27 mouse cellular contexts compared by ENCODE assay signal in genomic region chr2:156151538-156151937, GRCm38 (mm10). TPM values are rescaled to one million over a fixed set of nuclear protein-coding genes. Genes with fewer than 3 reads are reported as not detected.
DNase-seq lines count a peak whose midpoint lies in the region; ATAC-seq and TF ChIP-seq lines count a peak whose summit lies in the region.
"Had no signal": no experiment of that assay in that cellular context is flagged by ENCODE, and none has a peak within 500 bp of the region (broad histone marks: within the 10 kb centered on the region; RNA-seq: fewer than 3 reads in every experiment).

No protein-coding gene starts in this region.

- no peak overlapping the region for H3K4me2 ChIP-seq in forebrain, postnatal 0 days (ENCODE audit: low read depth)
- H3K4me2 ChIP-seq in forebrain, embryonic 11.5 days (ENCODE audit: low read depth, low read length, severe bottlenecking) = no peak overlapping the region
- no peak overlapping the region for H3K4me2 ChIP-seq in stomach, postnatal 0 days (replicated peaks; ENCODE audit: low read depth)
- H3K4me2 ChIP-seq: embryonic facial prominence, embryonic 13.5 days; forebrain, embryonic 13.5 days; heart, embryonic 11.5 days; limb, embryonic 15.5 days; lung, embryonic 15.5 days had no signal

- POLR2A ChIA-PET in Patski (lab: Charles Lee) = no interaction called here

- H3K27ac ChIP-seq in forebrain, postnatal 0 days (ENCODE audit: low read depth, low read length) = no peak overlapping the region
- H3K27ac ChIP-seq in forebrain, embryonic 11.5 days (ENCODE audit: low read depth, low read length) = no peak overlapping the region
- no peak overlapping the region for H3K27ac ChIP-seq in layer of hippocampus, adult 2 months
- no peak overlapping the region for H3K27ac ChIP-seq in stomach, postnatal 0 days (replicated peaks)
- H3K27ac ChIP-seq: embryonic facial prominence, embryonic 13.5 days; forebrain, embryonic 13.5 days; hindbrain, embryonic 10.5 days; limb, embryonic 15.5 days; liver, embryonic 14.5 days; lung, embryonic 15.5 days; macrophage had no signal

- CTCF ChIA-PET in Patski (lab: Charles Lee) = interaction anchor here (1.0 kb wide), 1 partner anchor 19 kb away, joined by 3 read pairs; no protein-coding TSS in a partner anchor

- TF ChIP-seq EP300 in stomach, postnatal 0 days (optimal IDR thresholded peaks at IDR 0.05) = no peak

- H3K9ac ChIP-seq in forebrain, postnatal 0 days = no peak overlapping the region
- H3K9ac ChIP-seq in forebrain, embryonic 11.5 days (ENCODE audit: low read length) = no peak overlapping the region
- no peak overlapping the region for H3K9ac ChIP-seq in stomach, postnatal 0 days (ENCODE audit: low read length)
- H3K9ac ChIP-seq: embryonic facial prominence, embryonic 13.5 days; forebrain, embryonic 13.5 days; limb, embryonic 15.5 days; liver, embryonic 14.5 days; lung, embryonic 15.5 days had no signal

- no peak for DNase-seq in forebrain, postnatal 0 days
- DNase-seq in forebrain, embryonic 11.5 days (ENCODE audit: low spot score) = no peak
- DNase-seq in layer of hippocampus, adult 2 months (ENCODE audit: low spot score in 2 of 2) = no peak
- no peak for DNase-seq in layer of hippocampus, postnatal 10 days (ENCODE audit: low spot score in 2 of 2)
- no peak for DNase-seq in Patski (ENCODE audit: low read depth, low spot score)
- DNase-seq in stomach, postnatal 0 days (ENCODE audit: low spot score) = no peak
- DNase-seq in T-cell, adult 2 months (ENCODE audit: low spot score) = no peak
- DNase-seq: adrenal gland, postnatal 25 days; cerebellum, adult 11-12 months; cerebellum, postnatal 14 days; embryo, embryonic 11 days; heart, postnatal 10 days; kidney, adult 9 months; kidney, postnatal 25 days; left cerebral cortex, postnatal 4 days; thymus, postnatal 14 days had no signal

- peaks cover 56% of the 10 kb centered on the region for H3K36me3 ChIP-seq in forebrain, postnatal 0 days (ENCODE audit: insufficient read depth)
- peaks cover 11% of the 10 kb centered on the region for H3K36me3 ChIP-seq in forebrain, embryonic 11.5 days (ENCODE audit: control insufficient read depth, insufficient read depth, low read length)
- H3K36me3 ChIP-seq in stomach, postnatal 0 days (ENCODE audit: control insufficient read depth, insufficient read depth, low read length) = peaks cover 18% of the 10 kb centered on the region

- no peak for ATAC-seq in forebrain, postnatal 0 days
- no peak for ATAC-seq in forebrain, embryonic 11.5 days (replicated peaks; ENCODE audit: low FRiP score)
- ATAC-seq in Patski = no peak
- ATAC-seq in stomach, postnatal 0 days (ENCODE audit: low FRiP score, low TSS enrichment) = no peak
- ATAC-seq: activated CD4-positive, CD25-positive, alpha-beta regulatory T cell, adult 4 months; forebrain, embryonic 13.5 days; midbrain, embryonic 16.5 days had no signal

- in situ Hi-C loops in Patski (cut with MboI; ENCODE audit: low pct_unique_long_range_greater_than_20kb) = no loop called here

- H3K9me3 ChIP-seq in forebrain, postnatal 0 days (ENCODE audit: low read length) = no peaks in the 10 kb centered on the region
- H3K9me3 ChIP-seq in forebrain, embryonic 11.5 days (ENCODE audit: control insufficient read depth, low read length) = no peaks in the 10 kb centered on the region
- H3K9me3 ChIP-seq in stomach, postnatal 0 days (ENCODE audit: control insufficient read depth, low read length) = no peaks in the 10 kb centered on the region
- H3K9me3 ChIP-seq: embryonic facial prominence, embryonic 13.5 days; forebrain, embryonic 13.5 days; hindbrain, embryonic 10.5 days; limb, embryonic 15.5 days; lung, embryonic 15.5 days had no signal

- H3K4me1 ChIP-seq in forebrain, postnatal 0 days (ENCODE audit: insufficient read depth) = no peaks in the 10 kb centered on the region
- no peaks in the 10 kb centered on the region for H3K4me1 ChIP-seq in forebrain, embryonic 11.5 days (replicated peaks; ENCODE audit: control insufficient read depth, insufficient read depth, low read length)
- no peaks in the 10 kb centered on the region for H3K4me1 ChIP-seq in stomach, postnatal 0 days (replicated peaks; ENCODE audit: control insufficient read depth, insufficient read depth)
- H3K4me1 ChIP-seq: embryonic facial prominence, embryonic 13.5 days; forebrain, embryonic 13.5 days; hindbrain, embryonic 10.5 days; limb, embryonic 15.5 days; lung, embryonic 15.5 days had no signal

- H3K27me3 ChIP-seq in forebrain, postnatal 0 days (ENCODE audit: insufficient read depth, low read length) = no peaks in the 10 kb centered on the region
- no peaks in the 10 kb centered on the region for H3K27me3 ChIP-seq in forebrain, embryonic 11.5 days (ENCODE audit: control insufficient read depth, insufficient read depth, low read length)
- no peaks in the 10 kb centered on the region for H3K27me3 ChIP-seq in Patski
- no peaks in the 10 kb centered on the region for H3K27me3 ChIP-seq in stomach, postnatal 0 days (ENCODE audit: control insufficient read depth, insufficient read depth, low read length)
- H3K27me3 ChIP-seq: embryonic facial prominence, embryonic 13.5 days; forebrain, embryonic 13.5 days; limb, embryonic 15.5 days; lung, embryonic 15.5 days had no signal

- H3K4me3 ChIP-seq in forebrain, postnatal 0 days (ENCODE audit: low read depth, low read length) = no peak overlapping the region
- H3K4me3 ChIP-seq in forebrain, embryonic 11.5 days (ENCODE audit: low read depth, low read length) = no peak overlapping the region
- H3K4me3 ChIP-seq in layer of hippocampus, adult 2 months = no peak overlapping the region
- no peak overlapping the region for H3K4me3 ChIP-seq in stomach, postnatal 0 days (ENCODE audit: low read depth, low read length)
- H3K4me3 ChIP-seq: embryonic facial prominence, embryonic 13.5 days; erythroblast, embryonic 14.5 days; forebrain, embryonic 13.5 days; hindbrain, embryonic 10.5 days; limb, embryonic 15.5 days; lung, embryonic 15.5 days had no signal

- peak; percentile 31; the same call in 1 of the 2 replicates for TF ChIP-seq CTCF in forebrain, postnatal 0 days (IDR thresholded peaks at IDR 0.05; ENCODE audit: low read depth)
- TF ChIP-seq CTCF in layer of hippocampus, adult 2 months (conservative IDR thresholded peaks at IDR 0.05) = peak; percentile 65
- peak; percentile 31 for TF ChIP-seq CTCF in Patski (IDR thresholded peaks at IDR 0.05)
- TF ChIP-seq CTCF in stomach, postnatal 0 days (IDR thresholded peaks at IDR 0.05; ENCODE audit: low read depth) = peak; percentile 35

RNA-seq across cellular contexts. Expression of gene Nfs1, which starts 7.6 kb away (rescaled TPM):
- 41.9 and 42.7 TPM in 2 replicates for total RNA-seq in forebrain, postnatal 0 days (2014; rRNA removed)
- polyA plus RNA-seq in forebrain, postnatal 0 days (2015; fragmentation: Nextera tagmentation; extraction: Ambion mirVana) = 41.2 and 48.6 TPM in 2 replicates
- polyA plus RNA-seq in forebrain, embryonic 11.5 days (2014; fragmentation: Nextera tagmentation; extraction: Ambion mirVana) = 37.2 and 38.3 TPM in 2 replicates
- 10 to 100 TPM; 41.6 to 45.2 TPM for total RNA-seq in layer of hippocampus, adult 2 months (2021)
- 10 to 100 TPM; 33.1 to 35.3 TPM for total RNA-seq in layer of hippocampus, postnatal 10 days (2021)
- 55.7 TPM for polyA plus RNA-seq in Patski (2021)
- 40.3 and 43.5 TPM in 2 replicates for polyA plus RNA-seq in stomach, postnatal 0 days (2015; fragmentation: Nextera tagmentation; extraction: Ambion mirVana)

RNA-seq across cellular contexts. Expression of gene Romo1, which starts 7.7 kb away (rescaled TPM):
- 91.3 and 132 TPM in 2 replicates for total RNA-seq in forebrain, postnatal 0 days (2014; rRNA removed)
- 529 and 662 TPM in 2 replicates for polyA plus RNA-seq in forebrain, postnatal 0 days (2015; fragmentation: Nextera tagmentation; extraction: Ambion mirVana)
- polyA plus RNA-seq in forebrain, embryonic 11.5 days (2014; fragmentation: Nextera tagmentation; extraction: Ambion mirVana) = 345 and 347 TPM in 2 replicates
- 100 to 1,000 TPM; 149 to 160 TPM for total RNA-seq in layer of hippocampus, adult 2 months (2021)
- total RNA-seq in layer of hippocampus, postnatal 10 days (2021) = 100 to 1,000 TPM; 230 to 245 TPM
- 217 TPM for polyA plus RNA-seq in Patski (2021)
- 378 and 415 TPM in 2 replicates for polyA plus RNA-seq in stomach, postnatal 0 days (2015; fragmentation: Nextera tagmentation; extraction: Ambion mirVana)

RNA-seq across cellular contexts. Expression of gene Gm28036, which starts 24.6 kb away (rescaled TPM):
- 14.4 and 20.5 TPM in 2 replicates for total RNA-seq in forebrain, postnatal 0 days (2014; rRNA removed)
- 8.6 and 13.0 TPM in 2 replicates for polyA plus RNA-seq in forebrain, postnatal 0 days (2015; fragmentation: Nextera tagmentation; extraction: Ambion mirVana)
- polyA plus RNA-seq in forebrain, embryonic 11.5 days (2014; fragmentation: Nextera tagmentation; extraction: Ambion mirVana) = 18.8 and 20.8 TPM in 2 replicates
- 10 to 100 TPM; 18.5 to 24.6 TPM for total RNA-seq in layer of hippocampus, adult 2 months (2021)
- total RNA-seq in layer of hippocampus, postnatal 10 days (2021) = 10 to 100 TPM; 21.7 to 24.7 TPM
- polyA plus RNA-seq in Patski (2021) = 17.4 TPM
- polyA plus RNA-seq in stomach, postnatal 0 days (2015; fragmentation: Nextera tagmentation; extraction: Ambion mirVana) = 4.3 and 5.1 TPM in 2 replicates
- polyA plus RNA-seq: erythroblast, embryonic 14.5 days had no signal

RNA-seq across cellular contexts. Expression of gene Rbm39, which starts 28.5 kb away (rescaled TPM):
- 332 and 415 TPM in 2 replicates for total RNA-seq in forebrain, postnatal 0 days (2014; rRNA removed)
- 412 and 413 TPM in 2 replicates for polyA plus RNA-seq in forebrain, postnatal 0 days (2015; fragmentation: Nextera tagmentation; extraction: Ambion mirVana)
- 630 and 681 TPM in 2 replicates for polyA plus RNA-seq in forebrain, embryonic 11.5 days (2014; fragmentation: Nextera tagmentation; extraction: Ambion mirVana)
- 100 to 1,000 TPM; 346 to 390 TPM for total RNA-seq in layer of hippocampus, adult 2 months (2021)
- 100 to 1,000 TPM; 290 to 339 TPM for total RNA-seq in layer of hippocampus, postnatal 10 days (2021)
- polyA plus RNA-seq in Patski (2021) = 288 TPM
- 335 and 349 TPM in 2 replicates for polyA plus RNA-seq in stomach, postnatal 0 days (2015; fragmentation: Nextera tagmentation; extraction: Ambion mirVana)

RNA-seq across cellular contexts. Expression of gene Rbm12, which starts 39.8 kb away (rescaled TPM):
- total RNA-seq in forebrain, postnatal 0 days (2014; rRNA removed) = 28.6 and 31.6 TPM in 2 replicates
- 17.7 and 19.4 TPM in 2 replicates for polyA plus RNA-seq in forebrain, postnatal 0 days (2015; fragmentation: Nextera tagmentation; extraction: Ambion mirVana)
- 45.7 and 47.6 TPM in 2 replicates for polyA plus RNA-seq in forebrain, embryonic 11.5 days (2014; fragmentation: Nextera tagmentation; extraction: Ambion mirVana)
- 10 to 100 TPM; 26.9 to 36.3 TPM for total RNA-seq in layer of hippocampus, adult 2 months (2021)
- 10 to 100 TPM; 33.5 to 34.8 TPM for total RNA-seq in layer of hippocampus, postnatal 10 days (2021)
- polyA plus RNA-seq in Patski (2021) = 14.1 TPM
- 8.0 and 8.8 TPM in 2 replicates for polyA plus RNA-seq in stomach, postnatal 0 days (2015; fragmentation: Nextera tagmentation; extraction: Ambion mirVana)
